Mouse (Mus musculus) cerebellum, adult 2 months (tissue): Measurements from ENCODE around the gene Ghdc. TPM values are rescaled to one million over a fixed set of nuclear protein-coding genes. Genes with fewer than 3 reads are reported as not detected.

ENCODE experiments used
- DNase-seq, 2 experiments: peaks; one replicate each; pipeline ENCODE4 v3.0.0; 2021
- H3K27ac ChIP-seq: fragments of 200-500 bp; 2 replicates; pipeline ENCODE4 v1.5.1; 2012; ENCODE audit warnings: low read length, control low read depth, inconsistent platforms; ENCODE audit not compliant: insufficient read depth
- H3K27me3 ChIP-seq: fragments of 200-500 bp; 2 replicates; pipeline ENCODE4 v1.6.1; 2012; ENCODE audit warnings: inconsistent platforms, mild to moderate bottlenecking, low read length, moderate library complexity; ENCODE audit not compliant: control insufficient read depth, insufficient read depth
- H3K4me1 ChIP-seq: fragments of 200-500 bp; 2 replicates; pipeline ENCODE4 v1.6.1; 2011; ENCODE audit warnings: low read length; ENCODE audit not compliant: control insufficient read depth, insufficient read depth
- H3K4me3 ChIP-seq: fragments of 200-500 bp; replicated peaks from 2 replicates; pipeline ENCODE3; 2011; ENCODE audit warnings: mild to moderate bottlenecking, low read depth, low read length, control low read depth; ENCODE audit not compliant: insufficient read depth
- CTCF ChIP-seq: fragments of 200-500 bp; IDR thresholded peaks from 2 replicates; pipeline ENCODE4 v1.5.1; 2011; ENCODE audit warnings: low read depth, mild to moderate bottlenecking, control low read depth, low read length, moderate library complexity, borderline replicate concordance; ENCODE audit not compliant: insufficient read depth
- POLR2A ChIP-seq: fragments of 200-500 bp; IDR thresholded peaks from 2 replicates; pipeline ENCODE4 v1.6.1; 2011; ENCODE audit warnings: low read length, control low read depth, borderline replicate concordance; ENCODE audit not compliant: insufficient read depth
- WGBS: fragments of 180-500 bp; shearing (Covaris S2); methylation state at CpG from one replicate; pipeline ENCODE4 v1.1.7; 2018; 5-methylcytosine and 5-hydroxymethylcytosine counted together
- polyA plus RNA-seq: library from polyadenylated mRNA; depleted of rRNA; stranded (reverse); fragments of >200 nt; gene quantifications from 2 replicates; pipeline ENCODE4 v1.2.3, GENCODE M21; 2012

Gene Ghdc
- polyA plus RNA-seq, 1 experiment: 11.6 TPM

GRCm38 (mm10) chr11:100814498-100814897 lies 43.7 kb upstream of the Ghdc start:
- H3K4me1 ChIP-seq: peaks cover 22% of the 10 kb centered on the region
- H3K27me3 ChIP-seq: no peaks in the 10 kb centered on the region
- 68% methylated on average over 13 of the region's 13 CpGs for WGBS
- DNase-seq: peak; percentile 43 to 49
- no peak overlapping the region for H3K4me3 ChIP-seq
- TF ChIP-seq CTCF (no peak), POLR2A (no peak)
- H3K27ac ChIP-seq: no peak overlapping the region

DNA sequence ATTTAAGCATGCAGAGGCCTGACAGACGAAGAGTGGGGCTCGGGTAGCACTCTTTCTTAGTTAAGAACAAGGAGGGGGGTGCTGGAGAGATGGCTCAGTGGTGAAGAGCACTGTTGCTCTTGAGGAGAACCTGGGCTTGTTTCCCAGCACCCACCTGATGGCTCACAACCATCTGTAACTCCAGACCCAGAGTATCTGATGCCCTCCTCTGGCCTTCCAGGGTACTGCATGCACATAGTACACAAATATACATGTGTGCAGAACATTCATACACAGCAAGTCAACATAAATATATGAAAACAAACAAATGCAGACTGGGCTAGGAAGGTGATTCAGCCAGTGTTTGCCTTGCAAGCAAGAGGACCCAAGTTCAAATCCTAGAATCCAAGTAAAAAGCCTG lies 40.4 kb upstream of the Ghdc start:
- Histone ChIP-seq H3K4me1 (no peaks in the 10 kb centered on the region; the same call in 1 of the 2 replicates), H3K27me3 (no peaks in the 10 kb centered on the region), H3K4me3 (no peak overlapping the region), H3K27ac (no peak overlapping the region)
- TF ChIP-seq CTCF (0 out of 2 replicates have a peak, but pooled peaks have one; percentile 19), POLR2A (no peak)
- DNase-seq: no peak
- WGBS: 94% methylated on average over 2 of the region's 2 CpGs

- DNase-seq: no peak
- H3K4me3 ChIP-seq: no peak overlapping the region
- 87% methylated on average over 9 of the region's 9 CpGs for WGBS
- no peak for TF ChIP-seq POLR2A
- TF ChIP-seq CTCF: no peak
- H3K27ac ChIP-seq: no peak overlapping the region
- H3K4me1 ChIP-seq: no peaks in the 10 kb centered on the region
- H3K27me3 ChIP-seq: no peaks in the 10 kb centered on the region
Observed at GRCm38 (mm10) chr11:100810516-100810915, 39.8 kb upstream of the Ghdc start.

GRCm38 (mm10) chr11:100806380-100807305 lies 35.9 kb upstream of the Ghdc start:
- no peak for DNase-seq
- H3K27me3 ChIP-seq: no peaks in the 10 kb centered on the region
- no peak overlapping the region for H3K27ac ChIP-seq
- H3K4me3 ChIP-seq: no peak overlapping the region
- WGBS: 66% methylated on average over 20 of the region's 20 CpGs
- no peak for TF ChIP-seq POLR2A
- TF ChIP-seq CTCF: no peak
- H3K4me1 ChIP-seq: no peaks in the 10 kb centered on the region

- no peak overlapping the region for H3K4me3 ChIP-seq
- WGBS: 50% methylated on average over 7 of the region's 7 CpGs
- H3K4me1 ChIP-seq: no peaks in the 10 kb centered on the region
- TF ChIP-seq CTCF (no peak), POLR2A (no peak)
- no peak for DNase-seq
- no peaks in the 10 kb centered on the region for H3K27me3 ChIP-seq
- no peak overlapping the region for H3K27ac ChIP-seq
Observed at GRCm38 (mm10) chr11:100805535-100805934, 34.8 kb upstream of the Ghdc start.

DNA sequence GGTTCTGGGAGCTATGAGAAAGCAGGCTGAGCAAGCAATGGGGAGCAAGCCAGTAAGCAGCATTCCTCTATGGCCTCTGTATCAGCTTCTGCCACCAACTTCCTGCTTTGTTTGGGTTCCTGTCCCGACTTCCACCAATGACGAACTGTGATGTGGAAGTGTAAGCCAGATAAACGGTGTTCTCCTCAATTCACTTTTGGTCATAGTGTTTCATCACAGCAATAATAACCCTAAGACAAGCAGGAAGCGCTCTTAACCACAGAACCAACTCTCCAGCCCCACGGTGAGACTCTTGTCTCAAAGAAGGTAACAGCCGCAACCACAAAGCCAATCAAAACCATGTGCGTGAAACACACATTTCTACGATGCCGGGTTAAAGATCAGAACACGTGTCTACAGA lies 33.7 kb upstream of the Ghdc start:
- 97% methylated on average over 10 of the region's 10 CpGs for WGBS
- H3K27me3 ChIP-seq: no peaks in the 10 kb centered on the region
- TF ChIP-seq POLR2A (no peak), CTCF (no peak)
- no peak for DNase-seq
- no peak overlapping the region for H3K27ac ChIP-seq
- no peak overlapping the region for H3K4me3 ChIP-seq
- H3K4me1 ChIP-seq: no peaks in the 10 kb centered on the region

GRCm38 (mm10) chr11:100799426-100799825 lies 28.7 kb upstream of the Ghdc start:
- 52% methylated on average over 5 of the region's 5 CpGs for WGBS
- DNase-seq: no peak
- H3K27ac ChIP-seq: no peak overlapping the region
- TF ChIP-seq POLR2A: no peak
- TF ChIP-seq CTCF: no peak
- no peaks in the 10 kb centered on the region for H3K27me3 ChIP-seq
- H3K4me1 ChIP-seq: no peaks in the 10 kb centered on the region
- H3K4me3 ChIP-seq: no peak overlapping the region

DNA sequence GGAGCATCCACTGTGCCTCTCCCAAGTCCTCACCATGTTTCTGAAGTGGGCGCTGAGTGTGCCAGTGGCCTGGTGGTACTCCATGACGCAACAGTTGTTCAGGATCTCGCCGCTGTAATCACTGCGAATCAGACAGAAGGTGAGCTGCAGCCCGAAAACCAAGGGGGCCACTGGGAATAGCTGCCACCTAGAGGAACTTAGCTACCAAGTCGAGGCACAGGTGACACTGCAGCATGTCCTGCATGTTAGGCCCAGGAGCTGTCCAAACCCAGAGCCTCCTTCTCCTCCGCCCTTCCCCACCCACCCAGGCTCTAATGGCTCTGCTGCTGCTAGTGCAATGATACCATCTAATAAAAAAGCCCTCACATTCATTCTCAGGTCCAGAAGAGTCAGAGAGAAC lies 25.8 kb upstream of the Ghdc start:
- 82% methylated on average over 8 of the region's 8 CpGs for WGBS
- 0 out of 2 replicates have a peak, but pooled peaks cover 2% of the 10 kb centered on the region for H3K4me1 ChIP-seq
- H3K27ac ChIP-seq: no peak overlapping the region
- no peak overlapping the region for H3K4me3 ChIP-seq
- no peak for DNase-seq
- no peaks in the 10 kb centered on the region for H3K27me3 ChIP-seq
- TF ChIP-seq POLR2A (no peak), CTCF (no peak)
